Mouse (Mus musculus): Measurements from ENCODE around the gene Gorasp2.

- TF ChIP-seq POLR2A (IDR thresholded peaks at IDR 0.05; ENCODE audit: borderline replicate concordance, extremely low read depth, insufficient read depth, insufficient read length, poor library complexity, severe bottlenecking) (no peak), CTCF (IDR thresholded peaks at IDR 0.05; ENCODE audit: borderline replicate concordance, extremely low read depth, insufficient read depth, insufficient read length) (no peak)
Measured at GRCm38 (mm10) chr2:70672476-70672875, 11.1 kb downstream of the Gorasp2 start.
